Mouse (Mus musculus): Measurements from ENCODE around the gene Tnfrsf17. TPM values are rescaled to one million over a fixed set of nuclear protein-coding genes. Genes with fewer than 3 reads are reported as not detected.

Gene Tnfrsf17
- polyA plus RNA-seq, 1 experiment, result 0.36 TPM

DNA sequence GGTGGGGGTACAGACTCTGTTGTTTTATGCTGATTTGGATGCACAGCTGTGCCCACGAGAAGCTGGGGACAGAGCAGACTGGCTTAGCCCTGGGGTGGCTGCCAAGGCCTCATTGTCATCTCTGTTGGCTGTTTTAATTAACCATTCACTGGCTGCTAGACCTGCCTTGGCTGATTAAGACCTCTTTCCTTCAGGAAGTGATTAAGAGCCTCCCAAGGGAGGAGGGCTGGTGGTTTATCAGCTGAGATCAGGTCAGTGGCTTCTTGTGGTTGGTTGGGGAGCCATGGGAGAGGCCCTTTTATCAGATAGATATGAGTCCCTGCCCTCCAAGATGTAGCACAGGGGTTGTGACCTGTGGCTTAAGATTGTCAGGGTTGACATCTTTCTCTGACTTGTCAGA is 56.0 kb downstream of the Tnfrsf17 start:
- Histone ChIP-seq H3K4me3 (replicated peaks; ENCODE audit: extremely low read depth, low read depth, low read length) (no peak overlapping the region), H3K4me1 (ENCODE audit: control insufficient read depth, insufficient read depth, low read length) (no peaks in the 10 kb centered on the region)
- no peak for DNase-seq
- WGBS, result 21% methylated on average over 1 of the region's 1 CpGs
- TF ChIP-seq CTCF (IDR thresholded peaks at IDR 0.05; ENCODE audit: insufficient read depth, low read length), result no peak
- no peak for TF ChIP-seq POLR2A (IDR thresholded peaks at IDR 0.05; ENCODE audit: borderline replicate concordance, extremely low read depth, low read depth, low read length)

Other genes with a start within 250 kb of the Tnfrsf17 start
- gene Litaf, start 247.7 kb upstream of the Tnfrsf17 start, polyA plus RNA-seq (2012; rRNA removed), result 207 and 215 TPM in 2 replicates
- gene Txndc11, start 179.2 kb upstream of the Tnfrsf17 start, polyA plus RNA-seq (2012; rRNA removed), result 23.2 and 25.6 TPM in 2 replicates
- gene Zc3h7a, start 137.4 kb upstream of the Tnfrsf17 start, polyA plus RNA-seq (2012; rRNA removed), result 44.1 and 73.2 TPM in 2 replicates
- 3.7 and 6.0 TPM in 2 replicates for gene Rsl1d1, start 110.5 kb upstream of the Tnfrsf17 start, polyA plus RNA-seq (2012; rRNA removed)
- gene Gspt1, start 59.5 kb upstream of the Tnfrsf17 start, polyA plus RNA-seq (2012; rRNA removed), result 23.5 and 33.7 TPM in 2 replicates
- gene Snx29, start 9.1 kb downstream of the Tnfrsf17 start, polyA plus RNA-seq (2012; rRNA removed), result 8.5 and 10.6 TPM in 2 replicates